Comparison of ENCODE assay signal across 26 mouse cellular contexts in genomic region chr10:43945435-43945834, GRCm38 (mm10). TPM values are rescaled to one million over a fixed set of nuclear protein-coding genes. Genes with fewer than 3 reads are reported as not detected.
DNase-seq lines count a peak whose midpoint lies in the region; ATAC-seq and TF ChIP-seq lines count a peak whose summit lies in the region.
"Had no signal": no experiment of that assay in that cellular context is flagged by ENCODE, and none has a peak within 500 bp of the region (broad histone marks: within the 10 kb centered on the region; RNA-seq: fewer than 3 reads in every experiment).

No protein-coding gene starts in this region.

- H3K27ac ChIP-seq in kidney, adult 2 months (ENCODE audit: insufficient read depth, low read depth, low read length): no peak overlapping the region
- H3K27ac ChIP-seq in limb, embryonic 12.5 days: peak overlapping the region; percentile 45; the same call in 1 of the 2 replicates
- no peak overlapping the region for H3K27ac ChIP-seq in limb, embryonic 10.5 days
- H3K27ac ChIP-seq in kidney, postnatal 0 days: peak overlapping the region; percentile 50; the same call in 1 of the 2 replicates
- H3K27ac ChIP-seq in midbrain, embryonic 14.5 days (replicated peaks; ENCODE audit: low read depth, low read length): no peak overlapping the region
- H3K27ac ChIP-seq: embryonic facial prominence, embryonic 12.5 days; embryonic facial prominence, embryonic 15.5 days; gastrocnemius, adult 2 months; heart, embryonic 15.5 days; hindbrain, embryonic 14.5 days had no signal

- no peak for TF ChIP-seq CTCF in kidney, adult 2 months (conservative IDR thresholded peaks at IDR 0.05; ENCODE audit: insufficient read depth, insufficient read length, low read depth, low read length)
- TF ChIP-seq CTCF in kidney, postnatal 0 days (IDR thresholded peaks at IDR 0.05; ENCODE audit: low read depth): no peak

- H3K4me1 ChIP-seq in kidney, adult 2 months (ENCODE audit: control insufficient read depth, insufficient read depth, low read length): peaks cover 17% of the 10 kb centered on the region
- 0 out of 2 replicates have a peak, but pooled peaks cover 4% of the 10 kb centered on the region for H3K4me1 ChIP-seq in limb, embryonic 12.5 days (replicated peaks)
- no peaks in the 10 kb centered on the region for H3K4me1 ChIP-seq in limb, embryonic 10.5 days
- H3K4me1 ChIP-seq in kidney, postnatal 0 days (replicated peaks; ENCODE audit: insufficient read depth, low read length): no peaks in the 10 kb centered on the region; the same call in 1 of the 2 replicates
- no peaks in the 10 kb centered on the region for H3K4me1 ChIP-seq in midbrain, embryonic 14.5 days (ENCODE audit: control insufficient read depth, insufficient read depth, low read length)
- H3K4me1 ChIP-seq: embryonic facial prominence, embryonic 12.5 days; embryonic facial prominence, embryonic 15.5 days had no signal

- peak; percentile 45 for DNase-seq in kidney, adult 2 months
- DNase-seq in kidney, adult 18-20 months: no peak
- DNase-seq in limb, embryonic 10.5 days (ENCODE audit: low spot score): no peak
- peak; percentile 28 for DNase-seq in kidney, postnatal 0 days (ENCODE audit: low spot score)
- DNase-seq in spleen, postnatal 36 days (ENCODE audit: low spot score in 2 of 2): no peak
- DNase-seq in midbrain, embryonic 14.5 days: no peak
- DNase-seq: adrenal gland, adult 2 months; adrenal gland, postnatal 14 days; cerebellum, adult 11 months; cerebellum, adult 2 months; cerebellum, adult 9-11 months; cerebellum, postnatal 25 days; forebrain, postnatal 0 days; gastrocnemius, adult 2 months; gastrocnemius, postnatal 14 days; heart, adult 11 months; heart, postnatal 10 days; heart, postnatal 4 days had no signal

- H3K9me3 ChIP-seq in limb, embryonic 12.5 days: no peaks in the 10 kb centered on the region
- no peaks in the 10 kb centered on the region for H3K9me3 ChIP-seq in limb, embryonic 10.5 days (replicated peaks)
- H3K9me3 ChIP-seq in kidney, postnatal 0 days (replicated peaks; ENCODE audit: low read length): no peaks in the 10 kb centered on the region
- H3K9me3 ChIP-seq in midbrain, embryonic 14.5 days (ENCODE audit: control insufficient read depth, low read length): no peaks in the 10 kb centered on the region
- H3K9me3 ChIP-seq: embryonic facial prominence, embryonic 12.5 days; embryonic facial prominence, embryonic 15.5 days; heart, embryonic 12.5 days; heart, embryonic 15.5 days had no signal

- ATAC-seq in limb, embryonic 12.5 days (ENCODE audit: insufficient number of reproducible peaks, insufficient read depth, low FRiP score, low TSS enrichment, low read depth): no peak
- peak; percentile 70; the same call in 1 of the 2 replicates for ATAC-seq in kidney, postnatal 0 days (replicated peaks; ENCODE audit: low FRiP score, low read depth)
- no peak for ATAC-seq in midbrain, embryonic 14.5 days (ENCODE audit: low FRiP score, low TSS enrichment)
- ATAC-seq: CD4-positive, CD25-positive, alpha-beta regulatory T cell, adult 4 months; forebrain, embryonic 14.5 days; forebrain, postnatal 0 days had no signal

- TF ChIP-seq POLR2A in kidney, adult 2 months (IDR thresholded peaks at IDR 0.05; ENCODE audit: low read depth, low read length): no peak

- H3K4me3 ChIP-seq in kidney, adult 2 months (ENCODE audit: insufficient read depth, low read depth, low read length): no peak overlapping the region
- no peak overlapping the region for H3K4me3 ChIP-seq in limb, embryonic 12.5 days (replicated peaks)
- H3K4me3 ChIP-seq in limb, embryonic 10.5 days: no peak overlapping the region
- H3K4me3 ChIP-seq in kidney, postnatal 0 days (replicated peaks; ENCODE audit: low read depth, low read length): no peak overlapping the region
- H3K4me3 ChIP-seq in midbrain, embryonic 14.5 days (replicated peaks; ENCODE audit: low read depth, low read length): no peak overlapping the region
- H3K4me3 ChIP-seq: embryonic facial prominence, embryonic 12.5 days; embryonic facial prominence, embryonic 15.5 days; gastrocnemius, adult 2 months; heart, embryonic 12.5 days; heart, embryonic 15.5 days had no signal

- WGBS in kidney, adult 2 months: 42% methylated on average over 4 of the region's 4 CpGs
- 68% methylated on average over 4 of the region's 4 CpGs for WGBS in limb, embryonic 12.5 days
- WGBS in limb, embryonic 10.5 days: 88% methylated on average over 4 of the region's 4 CpGs
- 40% methylated on average over 4 of the region's 4 CpGs for WGBS in kidney, postnatal 0 days
- 82% methylated on average over 4 of the region's 4 CpGs for WGBS in midbrain, embryonic 14.5 days

- no peak overlapping the region for H3K4me2 ChIP-seq in limb, embryonic 12.5 days
- H3K4me2 ChIP-seq in kidney, postnatal 0 days (ENCODE audit: low read length): no peak overlapping the region
- no peak overlapping the region for H3K4me2 ChIP-seq in midbrain, embryonic 14.5 days (ENCODE audit: low read length)
- H3K4me2 ChIP-seq: embryonic facial prominence, embryonic 12.5 days; embryonic facial prominence, embryonic 15.5 days; heart, embryonic 12.5 days; heart, embryonic 15.5 days; hindbrain, embryonic 14.5 days had no signal

- no peak overlapping the region for H3K9ac ChIP-seq in limb, embryonic 12.5 days (replicated peaks)
- H3K9ac ChIP-seq in kidney, postnatal 0 days (ENCODE audit: low read depth, low read length): no peak overlapping the region
- H3K9ac ChIP-seq in midbrain, embryonic 14.5 days (replicated peaks; ENCODE audit: low read length): no peak overlapping the region
- H3K9ac ChIP-seq: embryonic facial prominence, embryonic 12.5 days; embryonic facial prominence, embryonic 15.5 days; forebrain, postnatal 0 days; heart, embryonic 12.5 days; heart, embryonic 15.5 days; hindbrain, embryonic 14.5 days had no signal

- no peaks in the 10 kb centered on the region for H3K36me3 ChIP-seq in kidney, adult 2 months (ENCODE audit: control insufficient read depth, insufficient read depth, low read length)
- H3K36me3 ChIP-seq in limb, embryonic 12.5 days: peaks cover 23% of the 10 kb centered on the region
- peaks cover 21% of the 10 kb centered on the region for H3K36me3 ChIP-seq in limb, embryonic 10.5 days
- H3K36me3 ChIP-seq in kidney, postnatal 0 days (ENCODE audit: insufficient read depth, low read length): no peaks in the 10 kb centered on the region; the same call in none of the 2 replicates
- peaks cover 3% of the 10 kb centered on the region; the same call in 1 of the 2 replicates for H3K36me3 ChIP-seq in midbrain, embryonic 14.5 days (ENCODE audit: control insufficient read depth, insufficient read depth, low read length)
- H3K36me3 ChIP-seq: embryonic facial prominence, embryonic 12.5 days; embryonic facial prominence, embryonic 15.5 days had no signal

- H3K27me3 ChIP-seq in kidney, adult 2 months (replicated peaks; ENCODE audit: control insufficient read depth, insufficient read depth, low read length): no peaks in the 10 kb centered on the region
- no peaks in the 10 kb centered on the region for H3K27me3 ChIP-seq in limb, embryonic 12.5 days
- no peaks in the 10 kb centered on the region for H3K27me3 ChIP-seq in limb, embryonic 10.5 days (ENCODE audit: low read depth, poor library complexity, severe bottlenecking)
- H3K27me3 ChIP-seq in kidney, postnatal 0 days (ENCODE audit: insufficient read depth, low read length): no peaks in the 10 kb centered on the region
- no peaks in the 10 kb centered on the region for H3K27me3 ChIP-seq in midbrain, embryonic 14.5 days (ENCODE audit: control insufficient read depth, insufficient read depth, low read length)
- H3K27me3 ChIP-seq: embryonic facial prominence, embryonic 12.5 days; embryonic facial prominence, embryonic 15.5 days; heart, embryonic 12.5 days; heart, embryonic 15.5 days had no signal

RNA-seq across cellular contexts. Expression of gene Rtn4ip1, which starts 43.8 kb away (rescaled TPM):
- polyA plus RNA-seq in kidney, adult 2 months (2012; rRNA removed): 29.9 and 34.8 TPM in 2 replicates
- 16.3 and 16.9 TPM in 2 replicates for polyA plus RNA-seq in limb, embryonic 12.5 days (2016; fragmentation: Nextera tagmentation; extraction: Ambion mirVana)
- polyA plus RNA-seq in limb, embryonic 10.5 days (2016; fragmentation: Nextera tagmentation; extraction: Ambion mirVana): 21.7 and 24.7 TPM in 2 replicates
- polyA plus RNA-seq in kidney, postnatal 0 days (2015; fragmentation: Nextera tagmentation; extraction: Ambion mirVana): 16.1 and 18.9 TPM in 2 replicates
- 11.3 and 16.2 TPM in 2 replicates for polyA plus RNA-seq in midbrain, embryonic 14.5 days (2014; fragmentation: Nextera tagmentation; extraction: Ambion mirVana)

RNA-seq across cellular contexts. Expression of gene Qrsl1, which starts 43.9 kb away (rescaled TPM):
- polyA plus RNA-seq in kidney, adult 2 months (2012; rRNA removed): 15.1 and 17.2 TPM in 2 replicates
- 27.8 and 29.3 TPM in 2 replicates for polyA plus RNA-seq in limb, embryonic 12.5 days (2016; fragmentation: Nextera tagmentation; extraction: Ambion mirVana)
- 29.7 and 33.1 TPM in 2 replicates for polyA plus RNA-seq in limb, embryonic 10.5 days (2016; fragmentation: Nextera tagmentation; extraction: Ambion mirVana)
- polyA plus RNA-seq in kidney, postnatal 0 days (2015; fragmentation: Nextera tagmentation; extraction: Ambion mirVana): 27.4 and 30.0 TPM in 2 replicates
- 24.2 and 24.8 TPM in 2 replicates for polyA plus RNA-seq in midbrain, embryonic 14.5 days (2014; fragmentation: Nextera tagmentation; extraction: Ambion mirVana)

Comparison
In these comparisons a context has a peak if more than half of its experiments do, and no peak if none do; other contexts are left out.
1. DNase-seq: peak in kidney, adult 2 months (single experiment) and kidney, postnatal 0 days (single experiment); none in kidney, adult 18-20 months (single experiment), limb, embryonic 10.5 days (single experiment), spleen, postnatal 36 days (0 of 2) and midbrain, embryonic 14.5 days (single experiment).
2. H3K27ac ChIP-seq: peak in limb, embryonic 12.5 days (single experiment) and kidney, postnatal 0 days (single experiment); none in kidney, adult 2 months (single experiment), limb, embryonic 10.5 days (single experiment) and midbrain, embryonic 14.5 days (single experiment).